Mouse (Mus musculus) naive thymus-derived CD4-positive, alpha-beta T cell, adult 2 months (primary cell): ENCODE measurements around the gene Ccdc186.
"Not testable (repeated sequence)": the region's sequence is repeated elsewhere in the genome, so short reads cannot be mapped to it uniquely, and the experiment has no call there.

Experiments
- DNase-seq: peaks from one replicate; pipeline ENCODE4 v3.0.0-alpha.2; 2011; ENCODE audit warnings: low read depth

Ccdc186 gene

GRCm38 (mm10) chr19:56801656-56802351, 20.2 kb downstream of the Ccdc186 start:
- no peak for DNase-seq

GRCm38 (mm10) chr19:56800930-56801655, 20.9 kb downstream of the Ccdc186 start:
- DNase-seq = no peak

- no peak for DNase-seq
These were observed 21.8 kb downstream of the Ccdc186 start for GRCm38 (mm10) chr19:56800226-56800625.

GRCm38 (mm10) chr19:56797376-56797775, 24.6 kb downstream of the Ccdc186 start:
- DNase-seq = no peak

- no peak for DNase-seq
These were observed 33.0 kb downstream of the Ccdc186 start for GRCm38 (mm10) chr19:56788952-56789351.

GRCm38 (mm10) chr19:56787911-56788310, 34.1 kb downstream of the Ccdc186 start:
- DNase-seq = no peak

GRCm38 (mm10) chr19:56778532-56778931, 43.5 kb downstream of the Ccdc186 start:
- DNase-seq = not testable (repeated sequence)

- DNase-seq = peak; percentile 60
These were observed 45.1 kb downstream of the Ccdc186 start for GRCm38 (mm10) chr19:56776719-56777382.

GRCm38 (mm10) chr19:56775893-56776718, 45.9 kb downstream of the Ccdc186 start:
- no peak for DNase-seq

GRCm38 (mm10) chr19:56774971-56775892, 46.8 kb downstream of the Ccdc186 start:
- DNase-seq = no peak

GRCm38 (mm10) chr19:56774408-56774962, 47.5 kb downstream of the Ccdc186 start:
- DNase-seq = no peak

- DNase-seq = no peak
These were observed 48.5 kb downstream of the Ccdc186 start for GRCm38 (mm10) chr19:56773393-56773971.

- peak; percentile 50 for DNase-seq
These were observed 49.8 kb downstream of the Ccdc186 start for GRCm38 (mm10) chr19:56772158-56772557.

GRCm38 (mm10) chr19:56769024-56769423, 53.0 kb downstream of the Ccdc186 start:
- no peak for DNase-seq

- DNase-seq = no peak
These were observed 59.3 kb downstream of the Ccdc186 start for GRCm38 (mm10) chr19:56762686-56763085.

GRCm38 (mm10) chr19:56761727-56762126, 60.3 kb downstream of the Ccdc186 start:
- DNase-seq = no peak

GRCm38 (mm10) chr19:56761096-56761495, 60.9 kb downstream of the Ccdc186 start:
- DNase-seq = no peak

- no peak for DNase-seq
These were observed 61.6 kb downstream of the Ccdc186 start for GRCm38 (mm10) chr19:56760306-56760940.

- DNase-seq = no peak
These were observed 62.2 kb downstream of the Ccdc186 start for GRCm38 (mm10) chr19:56759740-56760139.

- DNase-seq = no peak
These were observed 63.7 kb downstream of the Ccdc186 start for GRCm38 (mm10) chr19:56758311-56758710.
